Mouse (Mus musculus) heart, embryonic 16.5 days (tissue): ENCODE measurements around the gene Plekhd1. TPM values are rescaled to one million over a fixed set of nuclear protein-coding genes. Genes with fewer than 3 reads are reported as not detected.
A peak's percentile ranks its signal among the peaks of the same experiment; 100 is the strongest.

Experiments used
- ATAC-seq: fragments of 200-750 bp; cut with Nextera tagmentation; replicated peaks from 2 replicates; pipeline ENCODE4 v1.8.0; 2017; ENCODE audit warnings: moderate number of reproducible peaks; ENCODE audit not compliant: insufficient read depth, low FRiP score; ENCODE audit errors: extremely low read depth
- H3K27ac ChIP-seq: fragments of 300-500 bp; sonication (generic); 2 replicates; pipeline ENCODE4 v1.5.1; 2014; ENCODE audit warnings: mild to moderate bottlenecking, low read length, control low read depth, moderate library complexity
- H3K27me3 ChIP-seq: fragments of 300-500 bp; sonication (generic); 2 replicates; pipeline ENCODE4 v1.6.1; 2014; ENCODE audit warnings: low read length, mixed read lengths; ENCODE audit not compliant: control insufficient read depth, insufficient read depth
- H3K36me3 ChIP-seq: fragments of 300-500 bp; sonication (generic); 2 replicates; pipeline ENCODE4 v1.6.1; 2014; ENCODE audit not compliant: control insufficient read depth, insufficient read depth
- H3K4me1 ChIP-seq: fragments of 300-500 bp; sonication (generic); 2 replicates; pipeline ENCODE4 v1.6.1; 2014; ENCODE audit warnings: low read length, mixed read lengths; ENCODE audit not compliant: control insufficient read depth, insufficient read depth
- H3K4me2 ChIP-seq: fragments of 300-500 bp; sonication (generic); 2 replicates; pipeline ENCODE4 v1.6.1; 2014; ENCODE audit warnings: low read depth, mild to moderate bottlenecking, control low read depth, low read length
- H3K4me3 ChIP-seq: fragments of 300-500 bp; sonication (generic); 2 replicates; pipeline ENCODE4 v1.5.1; 2014; ENCODE audit warnings: mild to moderate bottlenecking, control low read depth, low read length
- H3K9ac ChIP-seq: fragments of 300-500 bp; sonication (generic); 2 replicates; pipeline ENCODE4 v1.6.1; 2014; ENCODE audit warnings: low read length, control low read depth
- H3K9me3 ChIP-seq: fragments of 300-500 bp; sonication (generic); replicated peaks from 2 replicates; pipeline ENCODE4 v1.6.1; 2016; ENCODE audit warnings: low read length; ENCODE audit not compliant: control insufficient read depth
- WGBS: fragments of 180-500 bp; shearing (Covaris S2); extraction: QIAGEN DNeasy Blood & Tissue Kit; methylation state at CpG from one replicate; pipeline ENCODE4 v1.1.7; 2014; 5-methylcytosine and 5-hydroxymethylcytosine counted together
- polyA plus RNA-seq: library from polyadenylated mRNA; unstranded; fragments of >200 nt; fragmentation: Nextera tagmentation; extraction: Ambion mirVana; gene quantifications from 2 replicates; pipeline ENCODE4 v1.2.1, GENCODE M21; 2015

Plekhd1 gene
- polyA plus RNA-seq, 1 experiment from 2014 or later: 0.28 TPM

GRCm38 (mm10) chr12:80691671-80692091 is 710 bp upstream of the Plekhd1 start:
- WGBS: 28% methylated on average over 12 of the region's 12 CpGs
- Histone ChIP-seq H3K36me3 (no peaks in the 10 kb centered on the region), H3K27ac (no peak overlapping the region), H3K9me3 (no peaks in the 10 kb centered on the region), H3K4me2 (peak overlapping the region; percentile 63; the same call in 1 of the 2 replicates), H3K9ac (no peak overlapping the region), H3K27me3 (peaks cover 26% of the 10 kb centered on the region), H3K4me1 (peaks cover 14% of the 10 kb centered on the region), H3K4me3 (no peak overlapping the region)
- ATAC-seq: no peak

- ATAC-seq: no peak
- no peak overlapping the region for H3K9ac ChIP-seq
- peaks cover 26% of the 10 kb centered on the region for H3K27me3 ChIP-seq
- peaks cover 7% of the 10 kb centered on the region for H3K4me1 ChIP-seq
- no peak overlapping the region for H3K4me3 ChIP-seq
- H3K9me3 ChIP-seq: no peaks in the 10 kb centered on the region
- no peak overlapping the region for H3K4me2 ChIP-seq
- 54% methylated on average over 2 of the region's 2 CpGs for WGBS
- no peaks in the 10 kb centered on the region for H3K36me3 ChIP-seq
- no peak overlapping the region for H3K27ac ChIP-seq
Measured at GRCm38 (mm10) chr12:80693700-80694099, 1.3 kb downstream of the Plekhd1 start.

GRCm38 (mm10) chr12:80695004-80695403 is 2.6 kb downstream of the Plekhd1 start:
- H3K9ac ChIP-seq: no peak overlapping the region
- no peak overlapping the region for H3K27ac ChIP-seq
- WGBS: 83% methylated on average over 3 of the region's 3 CpGs
- no peaks in the 10 kb centered on the region for H3K9me3 ChIP-seq
- peaks cover 26% of the 10 kb centered on the region for H3K27me3 ChIP-seq
- no peak overlapping the region for H3K4me2 ChIP-seq
- peaks cover 7% of the 10 kb centered on the region for H3K4me1 ChIP-seq
- H3K36me3 ChIP-seq: no peaks in the 10 kb centered on the region
- ATAC-seq: no peak
- no peak overlapping the region for H3K4me3 ChIP-seq

- Histone ChIP-seq H3K27me3 (peaks cover 9% of the 10 kb centered on the region), H3K4me2 (no peak overlapping the region), H3K27ac (no peak overlapping the region), H3K36me3 (no peaks in the 10 kb centered on the region), H3K9me3 (no peaks in the 10 kb centered on the region), H3K4me1 (peaks cover 6% of the 10 kb centered on the region; the same call in 1 of the 2 replicates), H3K9ac (no peak overlapping the region), H3K4me3 (no peak overlapping the region)
- 70% methylated on average over 5 of the region's 5 CpGs for WGBS
- ATAC-seq: no peak
Measured at GRCm38 (mm10) chr12:80698526-80699143, 6.2 kb downstream of the Plekhd1 start.

GRCm38 (mm10) chr12:80699144-80699531 is 6.7 kb downstream of the Plekhd1 start:
- H3K27me3 ChIP-seq: 0 out of 2 replicates have a peak, but pooled peaks cover 6% of the 10 kb centered on the region
- no peak overlapping the region for H3K4me2 ChIP-seq
- no peak for ATAC-seq
- H3K4me1 ChIP-seq: peaks cover 6% of the 10 kb centered on the region; the same call in 1 of the 2 replicates
- no peak overlapping the region for H3K4me3 ChIP-seq
- WGBS: 68% methylated on average over 2 of the region's 2 CpGs
- no peak overlapping the region for H3K27ac ChIP-seq
- no peak overlapping the region for H3K9ac ChIP-seq
- no peaks in the 10 kb centered on the region for H3K9me3 ChIP-seq
- H3K36me3 ChIP-seq: no peaks in the 10 kb centered on the region

GRCm38 (mm10) chr12:80701332-80701731 is 8.9 kb downstream of the Plekhd1 start:
- peak overlapping the region; percentile 5; the same call in 1 of the 2 replicates for H3K27ac ChIP-seq
- H3K9ac ChIP-seq: no peak overlapping the region
- ATAC-seq: peak; percentile 49
- no peak overlapping the region; the same call in 1 of the 2 replicates for H3K4me2 ChIP-seq
- no peaks in the 10 kb centered on the region for H3K36me3 ChIP-seq
- H3K9me3 ChIP-seq: no peaks in the 10 kb centered on the region
- H3K4me1 ChIP-seq: peaks cover 6% of the 10 kb centered on the region; the same call in 1 of the 2 replicates
- no peaks in the 10 kb centered on the region for H3K27me3 ChIP-seq
- WGBS: 42% methylated on average over 7 of the region's 7 CpGs
- H3K4me3 ChIP-seq: no peak overlapping the region

- ATAC-seq: no peak
- H3K4me3 ChIP-seq: no peak overlapping the region
- H3K27ac ChIP-seq: no peak overlapping the region
- peaks cover 10% of the 10 kb centered on the region; the same call in 1 of the 2 replicates for H3K4me1 ChIP-seq
- H3K9ac ChIP-seq: no peak overlapping the region
- H3K36me3 ChIP-seq: no peaks in the 10 kb centered on the region
- whole genome bisulfite sequencing: 45% methylated on average over 11 of the region's 11 CpGs
- no peaks in the 10 kb centered on the region for H3K27me3 ChIP-seq
- H3K4me2 ChIP-seq: no peak overlapping the region
- no peaks in the 10 kb centered on the region for H3K9me3 ChIP-seq
Measured at GRCm38 (mm10) chr12:80706208-80706914, 14.0 kb downstream of the Plekhd1 start.

GRCm38 (mm10) chr12:80706915-80707604 is 14.7 kb downstream of the Plekhd1 start:
- Histone ChIP-seq H3K4me3 (no peak overlapping the region), H3K4me2 (no peak overlapping the region), H3K27me3 (no peaks in the 10 kb centered on the region), H3K4me1 (0 out of 2 replicates have a peak, but pooled peaks cover 8% of the 10 kb centered on the region), H3K9ac (no peak overlapping the region), H3K27ac (no peak overlapping the region), H3K9me3 (no peaks in the 10 kb centered on the region), H3K36me3 (no peaks in the 10 kb centered on the region)
- ATAC-seq: no peak
- WGBS: 29% methylated on average over 6 of the region's 6 CpGs
